In genomic region chr10:76326304-76327006, GRCm38 (mm10) we compare ENCODE assay signal across 8 mouse cellular contexts. TPM values are rescaled to one million over a fixed set of nuclear protein-coding genes. Genes with fewer than 3 reads are reported as not detected.
DNase-seq lines count a peak whose midpoint lies in the region; ATAC-seq and TF ChIP-seq lines count a peak whose summit lies in the region.

No protein-coding gene starts in this region.

- no peak for ATAC-seq in lung, postnatal 0 days
- no peak for ATAC-seq in forebrain, embryonic 11.5 days (replicated peaks; ENCODE audit: low FRiP score)

- no peak overlapping the region for H3K4me2 ChIP-seq in lung, postnatal 0 days (replicated peaks; ENCODE audit: low read depth, low read length)
- no peak overlapping the region for H3K4me2 ChIP-seq in forebrain, embryonic 11.5 days (ENCODE audit: low read depth, low read length, severe bottlenecking)

- 67% methylated on average over 6 of the region's 6 CpGs for WGBS in lung, postnatal 0 days
- 78% methylated on average over 6 of the region's 6 CpGs for WGBS in forebrain, embryonic 11.5 days

- no peak overlapping the region for H3K9ac ChIP-seq in lung, postnatal 0 days (replicated peaks; ENCODE audit: low read depth)
- no peak overlapping the region for H3K9ac ChIP-seq in forebrain, embryonic 11.5 days (ENCODE audit: low read length)

- no peaks in the 10 kb centered on the region for H3K4me1 ChIP-seq in lung, postnatal 0 days (ENCODE audit: insufficient read depth, low read depth, low read length)
- H3K4me1 ChIP-seq in forebrain, embryonic 11.5 days (replicated peaks; ENCODE audit: control insufficient read depth, insufficient read depth, low read length) = no peaks in the 10 kb centered on the region

- DNase-seq in heart, postnatal 14 days = peak; percentile 34 to 55
- DNase-seq in heart, adult 8-10 months (ENCODE audit: low spot score) = no peak
- DNase-seq in urinary bladder, postnatal 36 days (ENCODE audit: low spot score in 2 of 2) = peak; percentile 36 to 42
- no peak for DNase-seq in urinary bladder, postnatal 10 days (ENCODE audit: low spot score)
- DNase-seq in embryo, embryonic 10.5 days (ENCODE audit: low spot score) = peak; percentile 48
- DNase-seq in lung, postnatal 0 days (ENCODE audit: low spot score) = peak; percentile 62
- no peak for DNase-seq in yolk sac, embryonic 10.5 days (ENCODE audit: low spot score)
- DNase-seq in forebrain, embryonic 11.5 days (ENCODE audit: low spot score) = no peak

- no peaks in the 10 kb centered on the region for H3K9me3 ChIP-seq in lung, postnatal 0 days (ENCODE audit: low read length)
- no peaks in the 10 kb centered on the region for H3K9me3 ChIP-seq in forebrain, embryonic 11.5 days (ENCODE audit: control insufficient read depth, low read length)

- H3K27ac ChIP-seq in lung, postnatal 0 days (ENCODE audit: low read length) = no peak overlapping the region
- H3K27ac ChIP-seq in forebrain, embryonic 11.5 days (ENCODE audit: low read depth, low read length) = no peak overlapping the region

- no peak for TF ChIP-seq EP300 in lung, postnatal 0 days (IDR thresholded peaks at IDR 0.05)

- intact Hi-C loops in heart, postnatal 14 days (cut with DNase I) = no loop called here

- peak; percentile 62 for TF ChIP-seq CTCF in lung, postnatal 0 days (IDR thresholded peaks at IDR 0.05)

- H3K4me3 ChIP-seq in lung, postnatal 0 days (ENCODE audit: low read depth, low read length) = no peak overlapping the region
- no peak overlapping the region for H3K4me3 ChIP-seq in forebrain, embryonic 11.5 days (ENCODE audit: low read depth, low read length)

- no peaks in the 10 kb centered on the region for H3K27me3 ChIP-seq in lung, postnatal 0 days (replicated peaks; ENCODE audit: insufficient read depth, low read length)
- H3K27me3 ChIP-seq in forebrain, embryonic 11.5 days (ENCODE audit: control insufficient read depth, insufficient read depth, low read length) = no peaks in the 10 kb centered on the region

- no peaks in the 10 kb centered on the region for H3K36me3 ChIP-seq in lung, postnatal 0 days (ENCODE audit: insufficient read depth, low read length)
- H3K36me3 ChIP-seq in forebrain, embryonic 11.5 days (ENCODE audit: control insufficient read depth, insufficient read depth, low read length) = no peaks in the 10 kb centered on the region

RNA-seq across cellular contexts. Expression of gene Dip2a, which starts 18.6 kb away (rescaled TPM):
- 10 to 100 TPM; 16.2 to 16.3 TPM for total RNA-seq in heart, postnatal 14 days (2021)
- 1 to 10 TPM; 7.6 to 9.2 (median 8.4) TPM for total RNA-seq in heart, adult 8-10 months (2022)
- 7.2 and 8.1 TPM in 2 replicates for polyA plus RNA-seq in lung, postnatal 0 days (2015; fragmentation: Nextera tagmentation; extraction: Ambion mirVana)
- polyA plus RNA-seq in forebrain, embryonic 11.5 days (2014; fragmentation: Nextera tagmentation; extraction: Ambion mirVana) = 4.7 TPM in 2 replicates

Comparison
In these comparisons a context has a peak if more than half of its experiments do, and no peak if none do; other contexts are left out.
1. DNase-seq: peak in heart, postnatal 14 days (2 of 2), urinary bladder, postnatal 36 days (2 of 2), embryo, embryonic 10.5 days (single experiment) and lung, postnatal 0 days (single experiment); none in heart, adult 8-10 months (single experiment), urinary bladder, postnatal 10 days (single experiment), yolk sac, embryonic 10.5 days (single experiment) and forebrain, embryonic 11.5 days (single experiment).